Mouse (Mus musculus) regulatory T cell (primary cell): ENCODE data around the gene Spesp1.

ENCODE experiments used
- in situ Hi-C: fragments of 300-600 bp; cut with MboI, MseI; formaldehyde crosslinking; loops from one replicate; pipeline ENCODE4 v1.15.1; 2025; ENCODE audit warnings: high pct_unique_total_duplicates

Gene Spesp1

GRCm38 (mm10) chr9:62281991-62282390, at the start of gene Spesp1:
Gene Spesp1, minus strand, starts transcription at chr9:62282208.
- in situ Hi-C loops, result no loop called here

DNA sequence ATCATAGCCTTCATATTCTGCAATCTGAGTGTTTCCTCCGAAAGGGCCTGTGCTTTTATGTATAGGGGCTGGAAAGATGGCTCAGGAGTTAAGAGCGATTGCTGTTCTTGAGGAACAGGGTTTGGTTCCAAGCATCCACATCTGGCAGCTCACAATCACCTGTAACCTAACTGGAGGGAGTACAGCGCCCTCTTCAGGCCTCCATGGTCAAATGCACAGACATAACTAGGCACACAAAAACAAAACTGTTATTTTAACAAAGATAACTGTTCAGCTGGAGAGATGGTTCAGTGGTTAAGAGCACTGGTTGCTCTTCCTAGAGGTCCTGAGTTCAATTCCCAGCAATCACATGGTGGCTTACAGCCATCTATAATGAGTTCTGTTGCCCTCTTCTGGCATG, 44.0 kb upstream of the Spesp1 start:
- in situ Hi-C loops, result loop anchor here (25.0 kb wide), 1 partner anchor 1314 kb away; no protein-coding TSS in a partner anchor

DNA sequence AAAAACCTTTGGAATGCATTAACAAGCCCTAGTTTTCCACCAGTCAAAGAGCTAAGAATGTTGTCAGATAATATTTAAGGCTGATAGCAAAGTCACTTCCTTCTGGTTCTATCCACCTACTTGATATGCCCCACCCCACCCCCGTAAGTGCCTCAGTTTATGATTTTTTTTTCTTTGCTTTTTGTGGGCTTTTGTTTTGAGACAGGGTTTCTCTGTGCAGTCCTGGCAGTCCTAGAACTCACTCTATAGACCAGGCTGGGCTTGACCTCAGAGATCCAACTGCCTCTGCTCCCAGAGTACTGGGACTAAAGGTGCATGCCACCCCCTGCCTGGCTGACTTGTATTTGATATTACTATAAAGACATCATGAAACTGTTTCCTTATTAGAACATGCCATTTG, 41.8 kb upstream of the Spesp1 start:
- in situ Hi-C loops, result no loop called here

DNA sequence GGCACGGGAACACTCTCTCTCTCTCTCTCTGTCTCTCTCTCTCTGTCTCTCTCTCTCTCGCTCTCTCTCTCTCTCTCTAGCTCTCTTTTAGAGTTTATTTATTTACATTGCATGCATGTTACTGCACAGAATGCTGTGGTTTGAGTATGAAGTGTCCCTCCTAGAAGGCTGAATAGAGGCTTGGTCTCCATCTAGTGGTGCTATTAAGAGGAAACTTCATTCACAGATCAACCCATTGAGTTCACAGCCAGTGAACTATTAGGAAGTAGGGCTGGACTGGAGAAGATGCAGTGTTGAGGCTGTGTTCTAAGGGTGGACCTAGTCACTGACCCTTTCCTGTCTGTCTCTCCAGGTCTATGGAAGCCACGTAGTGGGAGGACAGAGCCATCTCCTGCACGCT, 36.7 kb upstream of the Spesp1 start:
- in situ Hi-C loops, result no loop called here

- in situ Hi-C loops, result no loop called here
Observed at GRCm38 (mm10) chr9:62315556-62315955, 33.5 kb upstream of the Spesp1 start.

GRCm38 (mm10) chr9:62296891-62297290, 14.9 kb upstream of the Spesp1 start:
- in situ Hi-C loops, result loop anchor here (5.0 kb wide), 3 partner anchors 35 to 255 kb away; no protein-coding TSS in a partner anchor

GRCm38 (mm10) chr9:62295006-62295698, 13.1 kb upstream of the Spesp1 start:
- in situ Hi-C loops, result loop anchor here (5.0 kb wide), 3 partner anchors 37 to 257 kb away; no protein-coding TSS in a partner anchor

GRCm38 (mm10) chr9:62287633-62288025, 5.6 kb upstream of the Spesp1 start:
- in situ Hi-C loops, result no loop called here

- in situ Hi-C loops, result no loop called here
Observed at GRCm38 (mm10) chr9:62286967-62287632, 5.1 kb upstream of the Spesp1 start.

GRCm38 (mm10) chr9:62284266-62284665, 2.3 kb upstream of the Spesp1 start:
- in situ Hi-C loops, result no loop called here

- in situ Hi-C loops, result no loop called here
Observed at GRCm38 (mm10) chr9:62276899-62277298, 5.1 kb downstream of the Spesp1 start.

DNA sequence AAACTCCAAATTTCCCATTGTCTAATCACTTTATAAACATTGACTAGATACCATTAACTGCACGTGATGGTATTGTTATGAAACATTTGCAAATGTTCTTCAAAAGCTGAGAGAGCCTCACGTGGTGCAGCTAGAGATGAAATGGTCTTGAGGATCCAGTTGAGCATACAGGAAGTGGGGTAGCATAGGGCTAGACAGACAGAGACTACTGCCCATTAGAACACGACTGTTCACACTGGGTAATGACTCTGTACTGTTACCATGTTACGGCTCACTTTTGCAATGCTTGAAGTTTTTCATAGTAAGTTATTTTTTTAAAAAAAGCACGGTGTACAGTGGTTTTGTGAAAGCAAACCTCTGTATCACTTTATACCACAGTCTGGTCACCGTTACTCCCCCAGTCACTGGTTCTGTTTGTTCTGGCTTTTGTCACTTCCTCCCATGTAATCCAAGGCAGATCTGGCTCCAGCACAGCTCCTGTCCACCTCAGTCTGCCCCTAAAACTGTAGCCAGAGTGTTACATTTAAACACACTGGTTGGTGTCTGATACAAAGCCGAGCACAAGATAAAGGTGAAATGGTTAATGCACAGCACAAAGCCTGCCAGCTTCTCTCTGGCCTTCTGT, 11.1 kb downstream of the Spesp1 start:
- in situ Hi-C loops, result no loop called here

- in situ Hi-C loops, result loop anchor here (5.0 kb wide), 1 partner anchor 758 kb away; no protein-coding TSS in a partner anchor
Observed at GRCm38 (mm10) chr9:62269161-62269560, 12.8 kb downstream of the Spesp1 start.

DNA sequence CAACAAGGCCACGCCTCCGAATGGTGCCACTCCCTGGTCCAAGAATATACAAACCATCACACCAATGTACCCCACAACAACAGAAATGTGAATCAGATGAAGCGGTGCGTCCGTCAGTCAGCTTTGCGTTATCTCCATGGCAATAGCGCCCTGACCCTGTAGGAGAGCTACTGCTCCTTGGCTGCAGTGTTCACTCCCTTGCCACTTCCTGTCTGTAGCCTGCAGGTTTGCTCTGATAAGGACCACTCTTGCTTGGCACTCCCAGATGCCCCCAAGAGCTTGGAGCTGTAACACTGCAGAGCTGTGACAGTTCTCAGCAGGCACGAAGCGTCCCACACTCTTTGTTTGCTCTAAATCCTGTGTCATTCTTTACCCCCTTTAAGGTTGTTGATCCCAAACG, 16.7 kb downstream of the Spesp1 start:
- in situ Hi-C loops, result loop anchor here (5.0 kb wide), 1 partner anchor 762 kb away; no protein-coding TSS in a partner anchor

GRCm38 (mm10) chr9:62263652-62264051, 18.4 kb downstream of the Spesp1 start:
- in situ Hi-C loops, result no loop called here

GRCm38 (mm10) chr9:62261406-62261805, 20.6 kb downstream of the Spesp1 start:
- in situ Hi-C loops, result no loop called here

GRCm38 (mm10) chr9:62261006-62261405, 21.0 kb downstream of the Spesp1 start:
- in situ Hi-C loops, result no loop called here

DNA sequence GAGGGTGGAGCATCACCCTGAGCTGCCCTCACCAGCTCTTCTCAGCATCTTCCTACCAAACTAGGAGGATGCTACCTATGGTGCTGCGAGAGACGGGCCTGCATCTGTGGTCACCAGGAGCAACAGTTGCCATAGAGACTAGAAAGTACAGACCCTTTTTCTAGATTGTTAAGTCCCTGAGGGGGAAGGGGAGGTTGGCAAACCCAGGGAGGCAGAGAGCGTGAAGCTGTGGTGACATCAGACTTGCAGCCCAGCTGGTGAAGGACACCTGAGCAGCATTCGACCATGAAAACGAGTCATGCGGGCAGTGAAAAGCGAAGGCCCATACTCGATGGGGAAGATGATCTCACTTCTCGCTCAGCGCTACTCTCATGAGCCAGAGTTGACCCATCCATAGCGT, 24.0 kb downstream of the Spesp1 start:
- in situ Hi-C loops, result no loop called here

GRCm38 (mm10) chr9:62255896-62256576, 26.0 kb downstream of the Spesp1 start:
- in situ Hi-C loops, result no loop called here

DNA sequence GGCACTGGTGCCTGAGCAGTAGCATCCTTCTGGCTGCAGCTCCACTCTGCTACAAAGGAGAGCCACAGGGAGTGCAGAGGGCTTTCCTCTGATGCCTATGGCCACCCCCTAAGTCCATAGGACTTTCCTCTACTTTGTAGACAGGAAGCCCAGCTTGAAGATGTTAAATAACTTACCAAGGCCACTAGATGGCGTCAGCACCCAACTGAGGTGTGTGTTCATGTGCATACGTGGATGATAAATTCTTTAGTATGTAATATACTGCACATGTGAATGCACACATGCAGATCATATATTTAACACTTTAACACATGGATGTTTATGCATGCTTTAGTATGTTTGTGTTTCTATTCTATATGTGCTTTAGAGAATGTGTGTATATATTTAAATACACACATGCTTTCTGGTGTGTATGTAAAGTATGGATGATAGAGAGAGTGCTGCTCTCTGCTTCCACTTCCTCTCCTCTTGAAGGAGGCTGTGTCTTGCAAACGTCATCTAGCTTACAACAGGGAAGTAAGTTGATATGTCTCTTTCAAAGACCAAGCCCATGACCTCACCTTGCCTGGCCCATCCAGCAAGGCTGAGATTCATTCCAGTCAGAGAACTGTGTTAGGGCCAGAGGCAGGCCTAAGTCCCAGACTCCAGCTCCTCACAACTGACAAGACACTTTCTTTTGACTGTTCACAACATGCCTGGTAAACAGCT, 28.1 kb downstream of the Spesp1 start:
- in situ Hi-C loops, result no loop called here

- in situ Hi-C loops, result no loop called here
Observed at GRCm38 (mm10) chr9:62250296-62250695, 31.7 kb downstream of the Spesp1 start.
